Mouse (Mus musculus): Measurements from ENCODE around the gene Dmpk. TPM values are rescaled to one million over a fixed set of nuclear protein-coding genes. Genes with fewer than 3 reads are reported as not detected.

Gene Dmpk
- polyA plus RNA-seq, 1 experiment: 7.7 TPM

GRCm38 (mm10) chr7:19073504-19073903, 10.1 kb upstream of the Dmpk start:
- H3K27me3 ChIP-seq (replicated peaks): peaks cover 83% of the 10 kb centered on the region
- H3K4me3 ChIP-seq (replicated peaks): no peak overlapping the region
- no peaks in the 10 kb centered on the region for H3K36me3 ChIP-seq (replicated peaks; ENCODE audit: low read length)
- peaks cover 36% of the 10 kb centered on the region for H3K4me1 ChIP-seq
- TF ChIP-seq GATA1 (IDR thresholded peaks at IDR 0.05; ENCODE audit: borderline replicate concordance, low read length): no peak
- TF ChIP-seq FLI1 (IDR thresholded peaks at IDR 0.05; ENCODE audit: low read length): no peak
- peaks cover 22% of the 10 kb centered on the region for H3K9me3 ChIP-seq

DNA sequence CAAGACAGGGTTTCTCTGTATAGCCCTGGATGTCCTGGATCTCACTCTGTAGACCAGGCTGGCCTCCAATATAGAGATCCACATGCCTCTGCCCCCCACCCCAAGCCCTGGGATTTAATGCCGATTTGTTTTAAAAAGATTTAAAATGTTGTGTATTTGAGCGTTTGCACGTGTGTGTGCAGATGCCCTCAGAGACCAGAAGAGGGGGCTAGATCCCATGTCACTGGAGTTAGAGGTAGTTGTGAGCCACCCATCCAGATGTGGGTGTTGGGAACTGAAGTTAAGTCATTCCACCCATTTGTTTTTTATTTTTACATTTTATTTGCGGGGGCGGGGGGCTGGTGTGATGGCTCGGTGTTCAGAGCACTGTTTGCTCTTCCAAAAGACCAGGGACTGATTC, 9.2 kb upstream of the Dmpk start:
- no peak overlapping the region for H3K4me3 ChIP-seq (replicated peaks)
- peaks cover 22% of the 10 kb centered on the region for H3K9me3 ChIP-seq
- no peak for TF ChIP-seq GATA1 (IDR thresholded peaks at IDR 0.05; ENCODE audit: borderline replicate concordance, low read length)
- TF ChIP-seq FLI1 (IDR thresholded peaks at IDR 0.05; ENCODE audit: low read length): no peak
- peaks cover 91% of the 10 kb centered on the region for H3K27me3 ChIP-seq (replicated peaks)
- H3K4me1 ChIP-seq: peaks cover 46% of the 10 kb centered on the region
- no peaks in the 10 kb centered on the region for H3K36me3 ChIP-seq (replicated peaks; ENCODE audit: low read length)

DNA sequence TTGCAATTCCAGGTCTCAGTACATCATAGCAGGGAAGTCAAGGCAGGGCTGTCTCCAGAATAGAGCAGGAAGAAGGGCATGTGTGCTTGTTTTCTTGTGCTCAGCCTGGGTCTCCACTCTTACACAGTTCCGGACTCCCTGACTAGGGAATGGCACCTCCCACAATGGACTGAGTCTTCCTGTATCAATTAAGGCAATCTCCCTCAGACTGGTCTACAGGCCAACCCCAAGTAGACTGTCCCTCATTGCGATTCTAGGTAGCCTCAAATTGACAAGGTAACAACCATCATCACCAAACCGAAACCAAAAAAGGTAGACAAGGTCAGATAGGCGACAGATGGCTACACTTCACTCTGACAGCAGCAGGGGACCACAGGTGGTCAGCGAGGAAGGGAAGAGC, 8.4 kb upstream of the Dmpk start:
- H3K27me3 ChIP-seq (replicated peaks): peaks cover 92% of the 10 kb centered on the region
- H3K4me3 ChIP-seq (replicated peaks): peak overlapping the region; percentile 93
- H3K9me3 ChIP-seq: peaks cover 22% of the 10 kb centered on the region
- peaks cover 54% of the 10 kb centered on the region for H3K4me1 ChIP-seq
- TF ChIP-seq FLI1 (IDR thresholded peaks at IDR 0.05; ENCODE audit: low read length) (no peak), GATA1 (IDR thresholded peaks at IDR 0.05; ENCODE audit: borderline replicate concordance, low read length) (no peak)
- peaks cover 6% of the 10 kb centered on the region for H3K36me3 ChIP-seq (replicated peaks; ENCODE audit: low read length)

DNA sequence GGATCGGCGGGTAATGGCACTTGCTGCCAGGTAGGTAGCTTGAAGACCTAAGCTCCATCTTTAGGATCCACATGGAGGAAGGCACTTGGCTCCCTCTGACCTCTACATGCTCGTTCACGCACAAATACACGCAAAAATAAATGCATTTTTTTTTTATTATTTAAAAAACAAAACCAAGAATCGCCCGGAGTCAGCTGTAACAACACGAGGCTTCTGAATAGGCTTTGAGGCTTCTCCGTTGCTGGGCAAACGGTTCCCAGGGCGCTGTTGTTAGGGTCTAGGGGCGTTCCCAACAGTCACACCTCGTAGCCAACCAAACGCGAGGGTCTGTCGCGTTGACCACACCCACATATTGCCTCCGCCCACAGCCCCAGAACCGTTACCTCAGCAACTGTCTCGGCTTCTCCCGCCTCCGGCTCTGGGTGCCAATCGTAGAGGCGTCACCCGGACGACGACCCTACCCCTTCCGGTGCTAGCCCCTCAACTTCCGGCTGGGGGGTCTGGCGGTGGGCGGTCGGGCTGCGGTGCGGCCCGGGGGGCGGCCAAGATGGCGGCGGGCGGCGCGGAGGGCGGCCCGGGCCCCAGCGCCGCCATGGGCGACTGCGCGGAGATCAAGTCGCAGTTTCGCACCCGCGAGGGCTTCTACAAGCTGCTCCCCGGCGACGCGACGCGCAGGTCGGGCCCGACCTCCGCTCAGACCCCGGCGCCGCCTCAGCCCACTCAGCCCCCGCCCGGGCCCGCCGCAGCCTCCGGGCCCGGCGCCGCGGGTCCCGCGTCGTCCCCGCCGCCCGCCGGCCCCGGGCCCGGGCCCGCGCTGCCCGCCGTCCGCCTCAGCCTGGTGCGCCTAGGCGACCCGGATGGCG, 7.7 kb upstream of the Dmpk start, which contains the start of gene Dmwd:
Dmwd (plus strand) TSS at position 505 of the 863 bp plus-strand sequence.
- peak within 1 kb of the TSS; percentile 93 for H3K4me3 ChIP-seq (replicated peaks)
- H3K4me1 ChIP-seq: peaks cover 61% of the 10 kb centered on the region
- H3K27me3 ChIP-seq (replicated peaks): peaks cover 94% of the 10 kb centered on the region
- peaks cover 22% of the 10 kb centered on the region for H3K9me3 ChIP-seq
- no peak for TF ChIP-seq FLI1 (IDR thresholded peaks at IDR 0.05; ENCODE audit: low read length)
- no peak for TF ChIP-seq GATA1 (IDR thresholded peaks at IDR 0.05; ENCODE audit: borderline replicate concordance, low read length)
- peaks cover 13% of the 10 kb centered on the region for H3K36me3 ChIP-seq (replicated peaks; ENCODE audit: low read length)

DNA sequence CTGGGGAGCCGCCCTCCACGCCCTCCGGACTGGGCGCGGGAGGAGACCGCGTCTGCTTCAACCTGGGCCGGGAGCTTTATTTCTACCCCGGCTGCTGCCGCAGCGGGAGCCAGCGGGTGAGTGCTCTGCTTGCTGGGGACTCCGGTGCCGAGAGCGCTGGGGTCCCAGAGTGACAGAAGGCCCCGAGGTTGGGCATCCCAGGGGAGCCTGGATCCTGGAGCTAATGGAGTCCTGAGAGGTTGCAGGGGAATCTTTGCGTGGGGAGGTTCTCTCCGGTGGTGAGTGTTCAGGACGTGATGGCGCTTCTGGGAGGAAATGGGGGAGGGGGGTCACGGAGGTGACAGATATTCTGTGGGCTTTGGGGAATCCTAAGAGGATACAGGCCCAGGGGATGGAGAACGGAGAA, 7.1 kb upstream of the Dmpk start:
- Histone ChIP-seq H3K36me3 (replicated peaks; ENCODE audit: low read length) (peaks cover 20% of the 10 kb centered on the region), H3K4me3 (replicated peaks) (peak overlapping the region; percentile 93), H3K27me3 (replicated peaks) (peaks cover 97% of the 10 kb centered on the region), H3K9me3 (peaks cover 22% of the 10 kb centered on the region), H3K4me1 (peaks cover 62% of the 10 kb centered on the region)
- TF ChIP-seq GATA1 (IDR thresholded peaks at IDR 0.05; ENCODE audit: borderline replicate concordance, low read length) (no peak), FLI1 (IDR thresholded peaks at IDR 0.05; ENCODE audit: low read length) (no peak)

DNA sequence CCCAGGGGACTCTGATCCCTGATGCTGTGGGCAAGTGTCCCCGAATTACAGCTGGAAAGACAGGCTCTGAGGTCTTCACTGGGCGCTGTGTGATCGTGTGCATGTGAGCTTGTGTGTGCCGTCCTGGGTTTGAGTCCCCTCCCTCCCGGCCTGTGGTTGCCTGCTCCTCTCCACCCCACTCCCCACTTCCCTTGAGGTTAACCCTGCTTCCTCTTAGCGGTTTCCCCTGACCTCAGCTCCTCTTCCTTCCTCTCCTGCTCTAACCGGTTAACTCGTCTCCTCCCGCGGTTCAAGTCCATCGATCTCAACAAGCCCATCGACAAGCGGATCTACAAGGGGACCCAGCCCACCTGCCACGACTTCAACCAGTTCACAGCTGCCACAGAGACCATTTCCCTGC, 5.9 kb upstream of the Dmpk start:
- H3K36me3 ChIP-seq (replicated peaks; ENCODE audit: low read length): peaks cover 28% of the 10 kb centered on the region
- H3K4me1 ChIP-seq: peaks cover 63% of the 10 kb centered on the region
- peak overlapping the region; percentile 93 for H3K4me3 ChIP-seq (replicated peaks)
- peaks cover 100% of the 10 kb centered on the region for H3K27me3 ChIP-seq (replicated peaks)
- TF ChIP-seq FLI1 (IDR thresholded peaks at IDR 0.05; ENCODE audit: low read length) (peak; percentile 92), GATA1 (IDR thresholded peaks at IDR 0.05; ENCODE audit: borderline replicate concordance, low read length) (no peak)
- peaks cover 22% of the 10 kb centered on the region for H3K9me3 ChIP-seq

DNA sequence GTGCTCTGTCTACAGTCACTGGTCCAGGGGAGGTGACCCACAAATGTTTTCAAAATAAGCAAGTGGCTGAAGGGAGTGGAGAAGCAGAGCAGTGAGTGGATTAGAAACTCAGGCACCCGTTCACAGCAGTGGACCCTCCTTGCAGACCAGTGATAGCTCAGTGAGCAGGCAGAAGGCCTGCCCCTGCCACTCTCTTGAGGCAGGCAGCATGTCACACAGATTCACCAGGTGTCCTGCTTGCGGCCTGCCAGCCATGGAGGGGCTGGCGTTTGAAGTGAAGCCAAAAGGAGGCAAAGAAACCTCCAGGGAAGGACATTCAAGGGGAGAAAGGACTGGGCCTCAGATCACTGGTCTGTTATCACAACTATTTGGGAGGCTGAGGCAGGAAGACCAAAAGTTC, 4.9 kb upstream of the Dmpk start:
- no peak for TF ChIP-seq FLI1 (IDR thresholded peaks at IDR 0.05; ENCODE audit: low read length)
- no peak for TF ChIP-seq GATA1 (IDR thresholded peaks at IDR 0.05; ENCODE audit: borderline replicate concordance, low read length)
- peaks cover 18% of the 10 kb centered on the region for H3K9me3 ChIP-seq
- no peak overlapping the region for H3K4me3 ChIP-seq (replicated peaks)
- H3K36me3 ChIP-seq (replicated peaks; ENCODE audit: low read length): peaks cover 28% of the 10 kb centered on the region
- H3K4me1 ChIP-seq: peaks cover 66% of the 10 kb centered on the region
- peaks cover 100% of the 10 kb centered on the region for H3K27me3 ChIP-seq (replicated peaks)

GRCm38 (mm10) chr7:19080451-19080950, 3.1 kb upstream of the Dmpk start:
- Histone ChIP-seq H3K9me3 (peaks cover under 1% of the 10 kb centered on the region), H3K36me3 (replicated peaks; ENCODE audit: low read length) (peaks cover 28% of the 10 kb centered on the region), H3K27me3 (replicated peaks) (peaks cover 100% of the 10 kb centered on the region), H3K4me3 (replicated peaks) (no peak overlapping the region), H3K4me1 (peaks cover 77% of the 10 kb centered on the region)
- TF ChIP-seq FLI1 (IDR thresholded peaks at IDR 0.05; ENCODE audit: low read length) (no peak), GATA1 (IDR thresholded peaks at IDR 0.05; ENCODE audit: borderline replicate concordance, low read length) (no peak)

- peaks cover 28% of the 10 kb centered on the region for H3K36me3 ChIP-seq (replicated peaks; ENCODE audit: low read length)
- H3K9me3 ChIP-seq: no peaks in the 10 kb centered on the region
- peaks cover 100% of the 10 kb centered on the region for H3K27me3 ChIP-seq (replicated peaks)
- TF ChIP-seq FLI1 (IDR thresholded peaks at IDR 0.05; ENCODE audit: low read length): no peak
- TF ChIP-seq GATA1 (IDR thresholded peaks at IDR 0.05; ENCODE audit: borderline replicate concordance, low read length): no peak
- H3K4me3 ChIP-seq (replicated peaks): no peak overlapping the region
- peaks cover 75% of the 10 kb centered on the region for H3K4me1 ChIP-seq
Observed at GRCm38 (mm10) chr7:19082171-19082570, 1.5 kb upstream of the Dmpk start.

DNA sequence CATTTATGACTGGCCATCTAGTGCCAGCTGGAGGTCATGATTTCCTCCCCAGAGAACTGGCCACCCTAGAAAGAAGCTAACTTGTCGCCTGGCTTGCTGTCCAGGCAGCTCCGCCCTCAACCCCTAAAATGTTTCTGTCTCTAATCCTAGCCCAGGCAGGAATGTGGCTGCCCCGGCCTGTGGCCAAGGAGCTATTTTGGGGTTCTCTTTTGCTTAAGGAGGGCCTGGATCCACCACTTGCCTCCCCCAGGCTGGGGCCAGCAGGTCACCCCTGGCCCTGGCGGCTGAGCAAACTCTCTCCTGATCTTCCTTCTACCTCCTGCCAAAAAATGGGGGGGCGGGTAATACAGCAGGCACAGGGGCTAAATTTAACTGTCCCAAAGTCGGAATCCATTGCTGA, 553 bp upstream of the Dmpk start:
- TF ChIP-seq GATA1 (IDR thresholded peaks at IDR 0.05; ENCODE audit: borderline replicate concordance, low read length) (no peak), FLI1 (IDR thresholded peaks at IDR 0.05; ENCODE audit: low read length) (no peak)
- Histone ChIP-seq H3K36me3 (replicated peaks; ENCODE audit: low read length) (peaks cover 28% of the 10 kb centered on the region), H3K4me3 (replicated peaks) (no peak overlapping the region), H3K9me3 (no peaks in the 10 kb centered on the region), H3K27me3 (replicated peaks) (peaks cover 100% of the 10 kb centered on the region), H3K4me1 (peaks cover 70% of the 10 kb centered on the region)

Data from megakaryocyte, embryonic 14.5 days (primary cell).